Mouse (Mus musculus) heart, adult 11 months (tissue): ENCODE data around the gene Cfap77.

Source experiments
- DNase-seq: peaks from one replicate; pipeline ENCODE4 v3.0.0; 2022

Gene Cfap77

GRCm38 (mm10) chr2:28919001-28919400 lies 135.9 kb downstream of the Cfap77 start:
- DNase-seq: no peak

- DNase-seq: no peak
These were observed 137.1 kb downstream of the Cfap77 start for GRCm38 (mm10) chr2:28917518-28918361.

- no peak for DNase-seq
These were observed 137.7 kb downstream of the Cfap77 start for GRCm38 (mm10) chr2:28917156-28917517.

- no peak for DNase-seq
These were observed 138.4 kb downstream of the Cfap77 start, which contains the start of gene Barhl1 for GRCm38 (mm10) chr2:28916513-28916865. Barhl1 (minus strand) TSS chr2:28916668.

- DNase-seq: no peak
These were observed 138.9 kb downstream of the Cfap77 start for GRCm38 (mm10) chr2:28915768-28916512.

GRCm38 (mm10) chr2:28915104-28915738 lies 139.6 kb downstream of the Cfap77 start:
- DNase-seq: no peak

GRCm38 (mm10) chr2:28914121-28914520 lies 140.7 kb downstream of the Cfap77 start:
- DNase-seq: no peak

GRCm38 (mm10) chr2:28912961-28913360 lies 141.9 kb downstream of the Cfap77 start:
- no peak for DNase-seq

GRCm38 (mm10) chr2:28912039-28912700 lies 142.7 kb downstream of the Cfap77 start:
- DNase-seq: no peak

GRCm38 (mm10) chr2:28911331-28912038 lies 143.4 kb downstream of the Cfap77 start:
- no peak for DNase-seq

GRCm38 (mm10) chr2:28910877-28911276 lies 144.0 kb downstream of the Cfap77 start:
- no peak for DNase-seq

GRCm38 (mm10) chr2:28909818-28910710 lies 144.8 kb downstream of the Cfap77 start:
- DNase-seq: no peak

- no peak for DNase-seq
These were observed 145.6 kb downstream of the Cfap77 start for GRCm38 (mm10) chr2:28909186-28909817.

GRCm38 (mm10) chr2:28908389-28909153 lies 146.3 kb downstream of the Cfap77 start:
- DNase-seq: no peak

GRCm38 (mm10) chr2:28907691-28908388 lies 147.0 kb downstream of the Cfap77 start:
- DNase-seq: no peak

- no peak for DNase-seq
These were observed 149.3 kb downstream of the Cfap77 start for GRCm38 (mm10) chr2:28905561-28905960.

GRCm38 (mm10) chr2:28904786-28905185 lies 150.1 kb downstream of the Cfap77 start:
- no peak for DNase-seq

- DNase-seq: no peak
These were observed 151.0 kb downstream of the Cfap77 start for GRCm38 (mm10) chr2:28903871-28904270.

- DNase-seq: no peak
These were observed 152.6 kb downstream of the Cfap77 start for GRCm38 (mm10) chr2:28902291-28902690.
